Mouse (Mus musculus) hematopoietic stem cell, adult 5-6 weeks (primary cell): ENCODE data around the gene Mrpl46. TPM values are rescaled to one million over a fixed set of nuclear protein-coding genes. Genes with fewer than 3 reads are reported as not detected.

Experiments used
- ATAC-seq, 2 experiments: fragments of 125-278 bp in 1 of 2; replicated peaks in 1 of 2; 2 replicates each; pipeline ENCODE4 v1.8.0; 2016 to 2017; ENCODE audit warnings: inconsistent platforms in 2 of 2, mild to moderate bottlenecking in 2 of 2, moderate number of reproducible peaks in 2 of 2, low read depth in 1 of 2, moderate TSS enrichment in 1 of 2; ENCODE audit not compliant: low FRiP score in 2 of 2, poor library complexity in 2 of 2, severe bottlenecking in 2 of 2, insufficient read depth in 1 of 2, low TSS enrichment in 1 of 2
- total RNA-seq: library from RNA; stranded (forward); fragments of 172-1452, 232-1000 nt; gene quantifications from 2 replicates; pipeline ENCODE4 v1.2.3, GENCODE M21; 2017

Mrpl46 gene
- total RNA-seq: 42.5 and 53.4 TPM in 2 replicates

GRCm38 (mm10) chr7:78782639-78783581 lies at the start of gene Mrpl46, which contains the start of gene Mrps11:
Gene Mrpl46 (minus strand): TSS chr7:78783531.
Gene Mrps11 (plus strand): TSS chr7:78783119.
- peak; percentile 99 for ATAC-seq

- ATAC-seq: no peak
Observed at GRCm38 (mm10) chr7:78827749-78828362, 44.5 kb upstream of the Mrpl46 start.

- ATAC-seq: 0 out of 4 replicates have a peak, but pooled peaks of 1 of the 2 experiments have one; percentile 12
Observed at GRCm38 (mm10) chr7:78826682-78827385, 43.5 kb upstream of the Mrpl46 start.

- no peak for ATAC-seq
Observed at GRCm38 (mm10) chr7:78818336-78818735, 35.0 kb upstream of the Mrpl46 start.

GRCm38 (mm10) chr7:78814766-78815165 lies 31.4 kb upstream of the Mrpl46 start:
- ATAC-seq: no peak

GRCm38 (mm10) chr7:78813791-78814190 lies 30.5 kb upstream of the Mrpl46 start:
- no peak for ATAC-seq

GRCm38 (mm10) chr7:78807192-78807591 lies 23.9 kb upstream of the Mrpl46 start:
- ATAC-seq: no peak

GRCm38 (mm10) chr7:78803841-78804240 lies 20.5 kb upstream of the Mrpl46 start:
- peak; percentile 48 to 67 for ATAC-seq

GRCm38 (mm10) chr7:78799730-78800496 lies 16.6 kb upstream of the Mrpl46 start:
- ATAC-seq: peak; percentile 8 to 54; a peak in 2 of 4 replicates

GRCm38 (mm10) chr7:78797843-78798455 lies 14.6 kb upstream of the Mrpl46 start:
- no peak for ATAC-seq

- no peak for ATAC-seq
Observed at GRCm38 (mm10) chr7:78796624-78797023, 13.3 kb upstream of the Mrpl46 start.

GRCm38 (mm10) chr7:78794571-78795092 lies 11.3 kb upstream of the Mrpl46 start:
- ATAC-seq: no peak

- ATAC-seq: peak; percentile 28 to 49
Observed at GRCm38 (mm10) chr7:78793895-78794570, 10.7 kb upstream of the Mrpl46 start.

GRCm38 (mm10) chr7:78791359-78792222 lies 8.3 kb upstream of the Mrpl46 start:
- peak; percentile 82 to 87 for ATAC-seq

GRCm38 (mm10) chr7:78787793-78788380 lies 4.6 kb upstream of the Mrpl46 start:
- no peak for ATAC-seq
